Mouse (Mus musculus) bone marrow macrophage, adult 2 months (primary cell): ENCODE measurements around the gene Ust.

Source experiments
- CTCF ChIP-seq: IDR thresholded peaks from 2 replicates; pipeline ENCODE4 v1.5.1; 2012; ENCODE audit warnings: low read depth, mild to moderate bottlenecking, low read length, moderate library complexity
- POLR2A ChIP-seq: IDR thresholded peaks from 2 replicates; pipeline ENCODE4 v1.6.1; 2012; ENCODE audit warnings: mild to moderate bottlenecking, low read depth, low read length, borderline replicate concordance

DNA sequence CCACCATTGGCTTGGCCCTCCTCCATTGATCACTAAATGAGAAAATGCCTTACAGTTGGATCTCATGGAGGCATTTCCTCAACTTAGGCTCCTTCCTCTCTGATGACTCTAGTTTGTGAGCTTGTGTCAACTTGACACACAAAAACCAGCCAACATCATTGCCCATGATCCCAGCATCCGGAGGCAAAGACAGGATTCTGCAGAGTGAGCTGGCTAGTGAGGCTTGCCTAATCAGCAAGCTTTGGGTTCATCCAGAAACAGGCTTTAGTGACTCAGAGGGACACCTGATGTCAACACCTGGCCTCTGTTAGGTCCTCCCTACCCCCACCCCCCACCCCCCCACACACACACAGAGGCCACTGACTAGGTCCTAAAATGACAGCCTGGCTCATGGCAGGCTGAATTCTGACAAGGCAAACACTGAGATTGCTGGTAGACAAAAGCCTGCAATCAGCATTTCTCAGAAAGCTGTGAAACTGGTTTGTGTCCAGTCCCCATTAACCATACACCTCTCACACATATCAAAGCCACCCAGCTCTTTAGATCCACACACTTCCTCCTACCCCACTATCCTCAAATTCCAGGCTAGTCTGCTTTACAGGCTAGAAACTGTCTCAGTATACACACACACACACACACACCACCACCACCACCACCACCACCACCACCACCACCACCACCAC lies 26.6 kb downstream of the Ust start:
- no peak for TF ChIP-seq POLR2A
- TF ChIP-seq CTCF, result no peak
